Mouse (Mus musculus): ENCODE data around the gene Exoc3l4. TPM values are rescaled to one million over a fixed set of nuclear protein-coding genes. Genes with fewer than 3 reads are reported as not detected.

Exoc3l4 gene
- polyA plus RNA-seq, 1 experiment from 2014 or later = 1.6 TPM

- Histone ChIP-seq H3K9me3 (ENCODE audit: control insufficient read depth, low read length) (no peaks in the 10 kb centered on the region), H3K4me1 (ENCODE audit: control insufficient read depth, insufficient read depth, low read length) (peaks cover 13% of the 10 kb centered on the region), H3K27me3 (ENCODE audit: control insufficient read depth, insufficient read depth, low read length) (peaks cover 23% of the 10 kb centered on the region), H3K36me3 (ENCODE audit: control insufficient read depth, insufficient read depth, low read length) (no peaks in the 10 kb centered on the region), H3K4me2 (ENCODE audit: low read length) (0 out of 2 replicates have a peak overlapping the region, but pooled peaks have one; percentile 21), H3K9ac (replicated peaks; ENCODE audit: low read length) (no peak overlapping the region), H3K4me3 (replicated peaks; ENCODE audit: low read depth, low read length) (no peak overlapping the region), H3K27ac (replicated peaks; ENCODE audit: low read depth, low read length) (peak overlapping the region; percentile 52)
- WGBS = 54% methylated on average over 8 of the region's 8 CpGs
- ATAC-seq (ENCODE audit: low FRiP score, low TSS enrichment) (no peak), DNase-seq (no peak)
These were observed 18.0 kb downstream of the Exoc3l4 start for GRCm38 (mm10) chr12:111434745-111435327.

GRCm38 (mm10) chr12:111436170-111436569 lies 19.4 kb downstream of the Exoc3l4 start:
- no peak overlapping the region for H3K9ac ChIP-seq (replicated peaks; ENCODE audit: low read length)
- H3K27me3 ChIP-seq (ENCODE audit: control insufficient read depth, insufficient read depth, low read length) = peaks cover 10% of the 10 kb centered on the region
- DNase-seq (no peak), ATAC-seq (ENCODE audit: low FRiP score, low TSS enrichment) (no peak)
- H3K4me2 ChIP-seq (ENCODE audit: low read length) = no peak overlapping the region
- H3K36me3 ChIP-seq (ENCODE audit: control insufficient read depth, insufficient read depth, low read length) = no peaks in the 10 kb centered on the region
- H3K4me1 ChIP-seq (ENCODE audit: control insufficient read depth, insufficient read depth, low read length) = peaks cover 12% of the 10 kb centered on the region; the same call in 1 of the 2 replicates
- no peaks in the 10 kb centered on the region for H3K9me3 ChIP-seq (ENCODE audit: control insufficient read depth, low read length)
- H3K4me3 ChIP-seq (replicated peaks; ENCODE audit: low read depth, low read length) = no peak overlapping the region
- 95% methylated on average over 3 of the region's 3 CpGs for WGBS
- H3K27ac ChIP-seq (replicated peaks; ENCODE audit: low read depth, low read length) = no peak overlapping the region

- ATAC-seq (ENCODE audit: low FRiP score, low TSS enrichment) (no peak), DNase-seq (no peak)
- Histone ChIP-seq H3K4me1 (ENCODE audit: control insufficient read depth, insufficient read depth, low read length) (peaks cover 12% of the 10 kb centered on the region; the same call in 1 of the 2 replicates), H3K4me3 (replicated peaks; ENCODE audit: low read depth, low read length) (no peak overlapping the region), H3K4me2 (ENCODE audit: low read length) (no peak overlapping the region), H3K9me3 (ENCODE audit: control insufficient read depth, low read length) (no peaks in the 10 kb centered on the region), H3K9ac (replicated peaks; ENCODE audit: low read length) (no peak overlapping the region), H3K36me3 (ENCODE audit: control insufficient read depth, insufficient read depth, low read length) (no peaks in the 10 kb centered on the region), H3K27me3 (ENCODE audit: control insufficient read depth, insufficient read depth, low read length) (peaks cover 10% of the 10 kb centered on the region; the same call in 1 of the 2 replicates), H3K27ac (replicated peaks; ENCODE audit: low read depth, low read length) (no peak overlapping the region)
- WGBS = 77% methylated on average over 8 of the region's 8 CpGs
These were observed 19.8 kb downstream of the Exoc3l4 start for GRCm38 (mm10) chr12:111436640-111437039.

- no peak for ATAC-seq (ENCODE audit: low FRiP score, low TSS enrichment)
- WGBS = 71% methylated on average over 5 of the region's 5 CpGs
- H3K4me3 ChIP-seq (replicated peaks; ENCODE audit: low read depth, low read length) = no peak overlapping the region
These were observed 20.5 kb downstream of the Exoc3l4 start for GRCm38 (mm10) chr12:111437222-111437900.

GRCm38 (mm10) chr12:111438850-111439249 lies 22.0 kb downstream of the Exoc3l4 start:
- Histone ChIP-seq H3K27me3 (ENCODE audit: control insufficient read depth, insufficient read depth, low read length) (peaks cover 27% of the 10 kb centered on the region), H3K9ac (replicated peaks; ENCODE audit: low read length) (no peak overlapping the region), H3K27ac (replicated peaks; ENCODE audit: low read depth, low read length) (no peak overlapping the region), H3K36me3 (ENCODE audit: control insufficient read depth, insufficient read depth, low read length) (no peaks in the 10 kb centered on the region), H3K9me3 (ENCODE audit: control insufficient read depth, low read length) (no peaks in the 10 kb centered on the region), H3K4me1 (ENCODE audit: control insufficient read depth, insufficient read depth, low read length) (peaks cover 19% of the 10 kb centered on the region; the same call in 1 of the 2 replicates), H3K4me2 (ENCODE audit: low read length) (no peak overlapping the region), H3K4me3 (replicated peaks; ENCODE audit: low read depth, low read length) (no peak overlapping the region)
- DNase-seq (no peak), ATAC-seq (ENCODE audit: low FRiP score, low TSS enrichment) (no peak)
- WGBS = 82% methylated on average over 6 of the region's 6 CpGs

More at GRCm38 (mm10) chr12:111437222-111437900, 20.5 kb downstream of the Exoc3l4 start:
- Histone ChIP-seq H3K27ac (replicated peaks; ENCODE audit: low read depth, low read length) (no peak overlapping the region), H3K9ac (replicated peaks; ENCODE audit: low read length) (no peak overlapping the region), H3K4me1 (ENCODE audit: control insufficient read depth, insufficient read depth, low read length) (peaks cover 15% of the 10 kb centered on the region; the same call in 1 of the 2 replicates), H3K4me2 (ENCODE audit: low read length) (no peak overlapping the region), H3K9me3 (ENCODE audit: control insufficient read depth, low read length) (no peaks in the 10 kb centered on the region), H3K36me3 (ENCODE audit: control insufficient read depth, insufficient read depth, low read length) (no peaks in the 10 kb centered on the region), H3K27me3 (ENCODE audit: control insufficient read depth, insufficient read depth, low read length) (peaks cover 15% of the 10 kb centered on the region)
- DNase-seq = no peak

GRCm38 (mm10) chr12:111440701-111441373 lies 24.0 kb downstream of the Exoc3l4 start:
- DNase-seq (no peak), ATAC-seq (ENCODE audit: low FRiP score, low TSS enrichment) (no peak)
- Histone ChIP-seq H3K36me3 (ENCODE audit: control insufficient read depth, insufficient read depth, low read length) (no peaks in the 10 kb centered on the region), H3K4me1 (ENCODE audit: control insufficient read depth, insufficient read depth, low read length) (peaks cover 8% of the 10 kb centered on the region; the same call in 1 of the 2 replicates), H3K27ac (replicated peaks; ENCODE audit: low read depth, low read length) (no peak overlapping the region), H3K27me3 (ENCODE audit: control insufficient read depth, insufficient read depth, low read length) (peaks cover 47% of the 10 kb centered on the region), H3K9ac (replicated peaks; ENCODE audit: low read length) (no peak overlapping the region), H3K4me2 (ENCODE audit: low read length) (no peak overlapping the region), H3K4me3 (replicated peaks; ENCODE audit: low read depth, low read length) (no peak overlapping the region), H3K9me3 (ENCODE audit: control insufficient read depth, low read length) (no peaks in the 10 kb centered on the region)
- 95% methylated on average over 9 of the region's 9 CpGs for WGBS

GRCm38 (mm10) chr12:111441523-111441922 lies 24.7 kb downstream of the Exoc3l4 start:
- 54% methylated on average over 3 of the region's 3 CpGs for WGBS
- no peak overlapping the region for H3K9ac ChIP-seq (replicated peaks; ENCODE audit: low read length)
- no peak overlapping the region for H3K27ac ChIP-seq (replicated peaks; ENCODE audit: low read depth, low read length)
- H3K4me2 ChIP-seq (ENCODE audit: low read length) = no peak overlapping the region
- H3K27me3 ChIP-seq (ENCODE audit: control insufficient read depth, insufficient read depth, low read length) = peaks cover 54% of the 10 kb centered on the region
- peaks cover 8% of the 10 kb centered on the region; the same call in 1 of the 2 replicates for H3K4me1 ChIP-seq (ENCODE audit: control insufficient read depth, insufficient read depth, low read length)
- H3K4me3 ChIP-seq (replicated peaks; ENCODE audit: low read depth, low read length) = no peak overlapping the region
- no peaks in the 10 kb centered on the region for H3K9me3 ChIP-seq (ENCODE audit: control insufficient read depth, low read length)
- ATAC-seq (ENCODE audit: low FRiP score, low TSS enrichment) (no peak), DNase-seq (no peak)
- H3K36me3 ChIP-seq (ENCODE audit: control insufficient read depth, insufficient read depth, low read length) = no peaks in the 10 kb centered on the region

GRCm38 (mm10) chr12:111442309-111443010 lies 25.6 kb downstream of the Exoc3l4 start, which contains the start of gene Tnfaip2:
Tnfaip2 (plus strand) TSS chr12:111442469.
- Histone ChIP-seq H3K9ac (replicated peaks; ENCODE audit: low read length) (peak within 1 kb of the TSS; percentile 23; the same call in 1 of the 2 replicates), H3K36me3 (ENCODE audit: control insufficient read depth, insufficient read depth, low read length) (no peaks in the 10 kb centered on the region), H3K27me3 (ENCODE audit: control insufficient read depth, insufficient read depth, low read length) (peaks cover 63% of the 10 kb centered on the region), H3K4me3 (replicated peaks; ENCODE audit: low read depth, low read length) (peak within 1 kb of the TSS; percentile 29), H3K4me1 (ENCODE audit: control insufficient read depth, insufficient read depth, low read length) (peaks cover 8% of the 10 kb centered on the region; the same call in 1 of the 2 replicates), H3K27ac (replicated peaks; ENCODE audit: low read depth, low read length) (no peak within 1 kb of the TSS), H3K9me3 (ENCODE audit: control insufficient read depth, low read length) (no peaks in the 10 kb centered on the region), H3K4me2 (ENCODE audit: low read length) (peak within 1 kb of the TSS; percentile 66)
- DNase-seq (peak; percentile 65), ATAC-seq (ENCODE audit: low FRiP score, low TSS enrichment) (peak; percentile 43; the same call in 1 of the 2 replicates)
- under 1% methylated on average over 48 of the region's 48 CpGs for WGBS

Data from midbrain, embryonic 14.5 days (tissue).